Mouse (Mus musculus) midbrain, embryonic 13.5 days (tissue): ENCODE results near the gene Mgat1. TPM values are rescaled to one million over a fixed set of nuclear protein-coding genes. Genes with fewer than 3 reads are reported as not detected.

Source experiments
- polyA plus RNA-seq: library from polyadenylated mRNA; unstranded; fragments of >200 nt; fragmentation: Nextera tagmentation; extraction: Ambion mirVana; gene quantifications from 2 replicates; pipeline ENCODE4 v1.2.1, GENCODE M21; 2015

Mgat1 gene
- polyA plus RNA-seq, 1 experiment from 2014 or later: 32.1 TPM

Other genes starting within 250 kb of the Mgat1 start
- 0.15 and 0.30 TPM in 2 replicates for gene 9930111J21Rik2, start 192.9 kb upstream of the Mgat1 start, polyA plus RNA-seq
- gene Tgtp2, start 180.0 kb upstream of the Mgat1 start, polyA plus RNA-seq: not detected in 2 replicates
- gene Ifi47, start 167.6 kb upstream of the Mgat1 start, polyA plus RNA-seq: 0.39 and 0.64 TPM in 2 replicates
- gene Olfr1396, start 129.3 kb upstream of the Mgat1 start, polyA plus RNA-seq: not detected in 2 replicates
- not detected in 2 replicates for gene Olfr1395, start 101.9 kb upstream of the Mgat1 start, polyA plus RNA-seq
- not detected in 2 replicates for gene Olfr1394, start 89.8 kb upstream of the Mgat1 start, polyA plus RNA-seq
- gene Btnl9, start 57.0 kb upstream of the Mgat1 start, polyA plus RNA-seq: 0.17 TPM in 1 of 2 replicates, not detected in the other
- gene Zfp62, start 40.9 kb upstream of the Mgat1 start, polyA plus RNA-seq: 56.6 and 58.5 TPM in 2 replicates
- gene Olfr1393, start 34.1 kb downstream of the Mgat1 start, polyA plus RNA-seq: 0.15 TPM in 1 of 2 replicates, not detected in the other
- not detected in 2 replicates for gene Olfr1392, start 41.1 kb downstream of the Mgat1 start, polyA plus RNA-seq
- not detected in 2 replicates for gene Olfr10, start 60.5 kb downstream of the Mgat1 start, polyA plus RNA-seq
- gene Olfr1391, start 78.6 kb downstream of the Mgat1 start, polyA plus RNA-seq: not detected in 2 replicates
- not detected in 2 replicates for gene Olfr1390, start 91.0 kb downstream of the Mgat1 start, polyA plus RNA-seq
- not detected in 2 replicates for gene Olfr1389, start 178.9 kb downstream of the Mgat1 start, polyA plus RNA-seq
- gene Olfr1388, start 192.4 kb downstream of the Mgat1 start, polyA plus RNA-seq: not detected in 2 replicates
- not detected in 2 replicates for gene Olfr1387, start 211.2 kb downstream of the Mgat1 start, polyA plus RNA-seq
- not detected in 2 replicates for gene Olfr1386, start 220.9 kb downstream of the Mgat1 start, polyA plus RNA-seq
- not detected in 2 replicates for gene Olfr1385, start 244.9 kb downstream of the Mgat1 start, polyA plus RNA-seq